Mouse (Mus musculus) bone marrow, adult 2 months (tissue): ENCODE results near the gene Hcn1.

Experiments used
- CTCF ChIP-seq: fragments of 200-500 bp; IDR thresholded peaks from 2 replicates; pipeline ENCODE4 v1.5.1; 2011; ENCODE audit warnings: low read length, control low read depth; ENCODE audit not compliant: control insufficient read depth, insufficient read depth
- POLR2A ChIP-seq: fragments of 200-500 bp; IDR thresholded peaks from 2 replicates; pipeline ENCODE4 v1.6.1; 2011; ENCODE audit warnings: low read depth, mild to moderate bottlenecking, control low read depth, low read length, borderline replicate concordance; ENCODE audit not compliant: control insufficient read depth

- no peak for TF ChIP-seq CTCF
- no peak for TF ChIP-seq POLR2A
Observed at GRCm38 (mm10) chr13:118021176-118021575, 419.1 kb downstream of the Hcn1 start.
